Mouse (Mus musculus): ENCODE measurements around the gene Tead2.
"Not testable (repeated sequence)": the region's sequence is repeated elsewhere in the genome, so short reads cannot be mapped to it uniquely, and the experiment has no call there.

Tead2 gene

GRCm38 (mm10) chr7:45228548-45228947, 13.0 kb downstream of the Tead2 start:
- DNase-seq (ENCODE audit: low read depth, low spot score): no peak

GRCm38 (mm10) chr7:45229046-45229445, 13.5 kb downstream of the Tead2 start:
- no peak for DNase-seq (ENCODE audit: low read depth, low spot score)

GRCm38 (mm10) chr7:45229459-45230203, 14.1 kb downstream of the Tead2 start:
- DNase-seq (ENCODE audit: low read depth, low spot score): no peak

GRCm38 (mm10) chr7:45231192-45231591, 15.6 kb downstream of the Tead2 start:
- DNase-seq (ENCODE audit: low read depth, low spot score): no peak

GRCm38 (mm10) chr7:45231941-45232340, 16.4 kb downstream of the Tead2 start:
- no peak for DNase-seq (ENCODE audit: low read depth, low spot score)

- no peak for DNase-seq (ENCODE audit: low read depth, low spot score)
These were observed 17.3 kb downstream of the Tead2 start for GRCm38 (mm10) chr7:45232716-45233465.

GRCm38 (mm10) chr7:45233580-45234332, 18.2 kb downstream of the Tead2 start:
- DNase-seq (ENCODE audit: low read depth, low spot score): no peak

GRCm38 (mm10) chr7:45234333-45234841, 18.8 kb downstream of the Tead2 start:
- no peak for DNase-seq (ENCODE audit: low read depth, low spot score)

GRCm38 (mm10) chr7:45234922-45235571, 19.5 kb downstream of the Tead2 start:
- DNase-seq (ENCODE audit: low read depth, low spot score): no peak

GRCm38 (mm10) chr7:45235656-45236180, 20.2 kb downstream of the Tead2 start:
- DNase-seq (ENCODE audit: low read depth, low spot score): no peak

GRCm38 (mm10) chr7:45237747-45238699, 22.5 kb downstream of the Tead2 start:
- no peak for DNase-seq (ENCODE audit: low read depth, low spot score)

- no peak for DNase-seq (ENCODE audit: low read depth, low spot score)
These were observed 23.4 kb downstream of the Tead2 start, which contains the start of gene Cd37 for GRCm38 (mm10) chr7:45238723-45239496. Gene Cd37 (minus strand): TSS chr7:45239115.

GRCm38 (mm10) chr7:45240109-45240508, 24.6 kb downstream of the Tead2 start:
- no peak for DNase-seq (ENCODE audit: low read depth, low spot score)

GRCm38 (mm10) chr7:45240633-45241388, 25.3 kb downstream of the Tead2 start, which contains the start of gene Slc6a16:
Gene Slc6a16 (plus strand): TSS chr7:45241085.
- no peak for DNase-seq (ENCODE audit: low read depth, low spot score)

GRCm38 (mm10) chr7:45241389-45241749, 25.8 kb downstream of the Tead2 start:
- DNase-seq (ENCODE audit: low read depth, low spot score): no peak

- no peak for DNase-seq (ENCODE audit: low read depth, low spot score)
These were observed 32.1 kb downstream of the Tead2 start for GRCm38 (mm10) chr7:45247666-45248065.

GRCm38 (mm10) chr7:45253806-45254205, 38.3 kb downstream of the Tead2 start:
- DNase-seq (ENCODE audit: low read depth, low spot score): no peak

- DNase-seq (ENCODE audit: low read depth, low spot score): not testable (repeated sequence)
These were observed 40.3 kb downstream of the Tead2 start for GRCm38 (mm10) chr7:45255822-45256221.
